18 mouse cellular contexts compared by ENCODE assay signal in the genomic region with DNA sequence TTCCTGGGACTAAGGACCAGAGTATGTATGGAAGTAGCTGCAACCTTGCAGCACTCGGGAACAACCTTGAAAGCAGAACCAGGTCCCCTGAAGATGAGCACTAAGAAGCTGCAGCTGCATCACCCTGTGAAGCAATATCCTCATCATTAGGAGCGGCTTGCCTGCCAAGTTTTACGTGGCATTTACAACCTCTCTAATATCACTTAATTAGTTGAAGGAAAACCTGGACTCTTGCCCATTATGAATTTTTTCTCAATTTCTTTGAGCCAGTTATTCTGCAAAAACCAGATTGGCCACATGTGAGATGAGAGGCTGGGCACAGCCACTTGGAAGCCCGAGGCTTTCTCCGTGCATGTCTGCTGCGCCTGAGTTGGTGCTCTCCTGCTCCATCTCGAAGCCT. TPM values are rescaled to one million over a fixed set of nuclear protein-coding genes. Genes with fewer than 3 reads are reported as not detected.
"Had no signal": no experiment of that assay in that cellular context is flagged by ENCODE, and none has a peak within 500 bp of the region (broad histone marks: within the 10 kb centered on the region; RNA-seq: fewer than 3 reads in every experiment).

No protein-coding gene starts in this region.

- H3K4me3 ChIP-seq: liver, embryonic 13.5 days; liver, embryonic 15.5 days; midbrain, embryonic 10.5 days; midbrain, embryonic 12.5 days; myocyte; neural tube, embryonic 13.5 days; neural tube, embryonic 15.5 days; stomach, embryonic 15.5 days had no signal

- H3K9ac ChIP-seq: liver, embryonic 13.5 days; liver, embryonic 15.5 days; liver, postnatal 0 days; midbrain, embryonic 12.5 days; neural tube, embryonic 13.5 days; neural tube, embryonic 15.5 days; stomach, embryonic 15.5 days had no signal

- H3K27me3 ChIP-seq: liver, embryonic 13.5 days; liver, embryonic 15.5 days; neural tube, embryonic 13.5 days; neural tube, embryonic 15.5 days; stomach, embryonic 15.5 days had no signal

- H3K4me1 ChIP-seq: liver, embryonic 15.5 days; neural tube, embryonic 13.5 days; neural tube, embryonic 15.5 days; stomach, embryonic 15.5 days had no signal

- H3K4me2 ChIP-seq: liver, embryonic 11.5 days; liver, embryonic 13.5 days; liver, embryonic 15.5 days; midbrain, embryonic 12.5 days; neural tube, embryonic 13.5 days; neural tube, embryonic 15.5 days; stomach, embryonic 15.5 days had no signal

- ATAC-seq: liver, postnatal 0 days; midbrain, embryonic 16.5 days had no signal

- H3K27ac ChIP-seq: liver, embryonic 13.5 days; liver, embryonic 15.5 days; midbrain, embryonic 10.5 days; midbrain, embryonic 12.5 days; neural tube, embryonic 13.5 days; neural tube, embryonic 15.5 days; stomach, embryonic 15.5 days; stomach, postnatal 0 days had no signal

- H3K9me3 ChIP-seq: liver, embryonic 13.5 days; liver, embryonic 15.5 days; midbrain, embryonic 10.5 days; midbrain, embryonic 12.5 days; neural tube, embryonic 13.5 days; neural tube, embryonic 15.5 days; stomach, embryonic 15.5 days had no signal

- DNase-seq: liver, embryonic 13.5 days; liver, postnatal 0 days; midbrain, embryonic 14.5 days; right cerebral cortex, postnatal 14 days; thymus, adult 2 months; thymus, postnatal 25 days; thymus, postnatal 4 days had no signal

RNA-seq across cellular contexts. Expression of a gene that starts 20.6 kb away (rescaled TPM):
- polyA plus RNA-seq: liver, embryonic 11.5 days; liver, embryonic 13.5 days; liver, embryonic 15.5 days; liver, postnatal 0 days; stomach, postnatal 0 days; urinary bladder, adult 2 months had no signal
